Mouse (Mus musculus) kidney, adult 10 weeks (tissue): ENCODE results near the gene Vars. TPM values are rescaled to one million over a fixed set of nuclear protein-coding genes. Genes with fewer than 3 reads are reported as not detected.

ENCODE experiments used
- polyA plus RNA-seq: library from polyadenylated mRNA; stranded (reverse); fragments of 350-450 nt; fragmentation: Illumina TruSeq; extraction: RNeasy Lipid Tissue Mini Kit (QIAGEN cat#74804); gene quantifications from one replicate; pipeline ENCODE4 v1.2.3, GENCODE M21; 2014; ENCODE audit warnings: low read depth, low replicate concordance

The Vars gene
- 5.7 TPM for polyA plus RNA-seq

DNA sequence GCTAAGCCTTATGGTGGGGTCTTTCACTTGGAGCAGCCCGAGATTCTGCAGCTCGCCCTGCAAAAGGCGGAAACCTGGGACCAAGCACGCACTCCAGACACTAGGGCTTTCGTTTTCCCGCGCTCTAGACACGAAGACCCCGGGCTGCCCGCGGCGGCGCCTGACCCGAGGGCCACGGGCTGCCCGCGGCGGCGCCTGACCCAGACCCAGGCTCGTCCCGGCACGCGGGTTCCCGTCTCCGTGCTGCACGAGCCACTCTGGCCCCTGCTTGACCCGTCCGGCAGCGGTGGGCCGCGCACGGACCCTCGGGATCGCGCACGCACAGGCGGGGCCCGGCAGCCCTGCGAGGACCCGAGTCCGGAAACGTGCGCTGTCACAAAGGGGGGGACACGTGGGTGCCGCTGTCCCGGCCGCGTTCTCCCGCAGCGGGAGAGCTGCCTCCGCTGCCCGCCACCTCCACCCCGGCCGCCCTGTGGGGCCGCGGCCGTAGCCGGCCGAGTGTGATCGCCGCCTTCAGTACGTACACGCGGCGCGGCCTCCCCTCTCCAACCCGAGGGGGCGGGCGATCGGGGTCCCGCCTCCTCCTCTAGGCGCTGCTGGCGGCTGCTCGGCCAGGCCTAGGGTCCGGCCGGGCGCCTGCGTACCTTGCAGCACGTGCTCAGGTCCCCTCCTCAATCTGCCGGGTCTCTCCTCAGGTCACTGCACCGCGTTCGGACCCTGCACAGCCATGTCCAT is at the start of gene Vars:
Gene Vars (plus strand): TSS at position 271 of the 735 bp plus-strand sequence.

DNA sequence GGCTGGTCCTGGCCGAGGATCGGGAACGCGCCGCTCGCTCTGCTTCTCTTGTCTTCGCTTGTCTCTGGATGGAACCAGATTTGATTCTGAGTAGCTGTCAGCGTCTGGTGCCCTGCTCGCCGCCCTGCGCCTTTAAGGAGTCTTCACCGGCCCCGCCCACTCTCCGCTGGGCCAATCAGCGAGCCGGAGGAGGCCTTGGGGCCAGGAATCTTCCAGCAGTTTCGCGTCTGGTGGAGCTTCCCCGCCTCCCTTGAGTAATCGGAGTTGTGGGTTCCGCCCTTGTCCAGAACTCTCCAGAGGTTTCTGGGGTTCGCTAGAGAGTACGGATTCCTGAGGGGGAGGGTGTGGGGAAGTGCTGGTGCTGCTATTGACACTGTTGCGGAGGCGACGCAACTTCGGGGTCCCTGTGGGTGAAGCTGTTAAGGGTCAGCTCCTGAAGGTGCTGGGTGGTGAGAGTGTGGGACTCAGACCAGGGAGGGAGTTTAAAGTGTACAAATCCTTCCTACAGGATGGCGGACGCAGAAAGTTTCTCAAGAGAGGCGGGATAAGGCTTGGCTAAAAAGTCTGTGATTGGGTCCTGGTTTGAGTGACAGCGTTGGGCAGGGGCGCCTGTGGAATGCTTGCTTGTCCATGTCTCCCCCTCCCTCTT is 41.5 kb upstream of the Vars start, which contains the start of gene Hspa1b:
Gene Hspa1b (minus strand): TSS at position 109 of the 649 bp plus-strand sequence.

DNA sequence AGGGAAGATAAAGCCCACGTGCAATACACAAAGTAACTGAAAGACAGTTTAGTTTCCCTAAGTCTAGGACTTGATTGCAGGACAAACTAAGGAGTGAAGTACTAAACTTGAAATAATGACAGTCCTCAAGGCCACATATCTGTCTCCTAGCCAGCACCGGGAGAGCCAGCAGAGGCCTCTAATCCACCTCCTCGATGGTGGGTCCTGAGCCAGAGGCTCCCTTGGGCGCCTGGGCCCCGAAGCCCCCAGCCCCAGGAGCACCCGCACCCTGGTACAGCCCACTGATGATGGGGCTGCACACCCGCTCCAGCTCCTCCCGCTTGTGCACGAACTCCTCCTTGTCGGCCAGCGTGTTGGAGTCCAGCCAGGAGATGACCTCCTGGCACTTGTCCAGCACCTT is 31.0 kb upstream of the Vars start, which contains the start of gene Gm20481:
Gene Gm20481 (plus strand): TSS at position 91 of the 400 bp plus-strand sequence.

DNA sequence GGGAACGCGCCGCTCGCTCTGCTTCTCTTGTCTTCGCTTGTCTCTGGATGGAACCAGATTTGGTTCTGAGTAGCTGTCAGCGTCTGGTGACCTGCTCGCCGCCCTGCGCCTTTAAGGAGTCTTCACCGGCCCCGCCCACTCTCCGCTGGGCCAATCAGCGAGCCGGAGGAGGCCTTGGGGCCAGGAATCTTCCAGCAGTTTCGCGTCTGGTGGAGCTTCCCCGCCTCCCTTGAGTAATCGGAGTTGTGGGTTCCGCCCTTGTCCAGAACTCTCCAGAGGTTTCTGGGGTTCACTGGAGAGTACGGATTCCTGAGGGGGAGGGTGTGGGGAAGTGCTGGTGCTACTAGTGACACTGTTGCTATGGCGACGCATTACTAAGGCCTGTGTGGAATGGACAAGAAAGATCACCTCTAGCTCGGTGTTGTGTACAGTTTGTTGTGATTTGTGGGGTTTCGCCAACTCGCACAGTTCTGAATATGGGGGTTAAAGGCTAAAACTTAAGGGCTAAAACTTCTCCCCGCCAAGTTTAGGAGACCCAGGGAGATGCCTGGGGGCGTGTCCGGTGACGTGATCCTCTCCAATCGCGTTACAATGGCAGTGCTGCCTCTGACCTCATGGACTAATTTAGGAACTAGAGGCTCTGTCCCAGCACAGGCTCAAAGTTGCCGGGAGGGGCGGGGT is 28.6 kb upstream of the Vars start, which contains the start of the genes Hspa1a and Hspa1l:
Gene Hspa1a (minus strand): TSS at position 88 of the 681 bp plus-strand sequence.
Gene Hspa1l (plus strand): TSS at position 635 of the 681 bp plus-strand sequence.

DNA sequence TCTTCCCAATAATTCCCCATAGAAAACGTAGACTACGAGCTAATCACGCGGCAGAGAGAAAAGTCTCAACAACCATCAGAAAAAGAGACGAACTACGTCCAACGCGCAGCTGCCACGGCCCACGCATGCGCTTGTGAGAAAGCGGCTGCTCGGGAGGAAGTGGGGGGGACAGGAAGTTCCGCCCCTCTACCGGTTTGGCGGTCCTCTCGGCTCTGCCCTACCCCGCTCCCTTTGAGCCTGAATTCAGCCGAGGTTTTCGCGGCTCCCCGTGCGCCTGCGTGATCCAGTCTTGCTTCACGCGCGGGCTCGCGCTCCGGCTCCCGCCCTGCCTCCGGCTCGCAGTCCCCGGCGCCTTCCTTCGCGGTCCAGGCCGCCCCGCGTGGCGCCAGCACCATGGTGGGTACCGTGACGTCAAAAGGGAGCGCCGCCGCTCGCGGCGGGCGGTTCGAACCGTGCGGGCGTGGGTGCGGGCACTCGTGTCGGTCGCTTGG is 19.1 kb upstream of the Vars start, which contains the start of gene Lsm2:
Gene Lsm2 (plus strand): TSS at position 173 of the 491 bp plus-strand sequence.

DNA sequence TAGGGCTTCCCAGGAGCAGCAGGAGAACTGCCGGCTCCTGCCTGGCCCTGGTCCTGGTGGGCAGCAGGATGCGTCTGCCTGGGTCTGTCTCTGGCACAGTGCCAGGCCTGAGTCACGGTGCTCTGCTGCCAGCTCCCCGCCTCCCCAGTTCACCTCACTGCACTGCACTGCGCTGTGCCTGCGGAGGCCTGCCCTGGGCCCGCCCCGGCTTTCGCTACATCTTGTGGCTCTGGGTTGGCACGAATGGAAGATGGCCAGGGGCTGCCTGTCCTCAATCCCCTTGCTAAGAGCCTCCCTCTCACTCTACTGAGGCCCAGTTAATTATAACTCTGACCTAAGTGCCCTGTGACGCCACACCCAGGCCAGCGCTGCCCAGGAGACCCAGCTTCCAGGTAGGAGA is 15.6 kb downstream of the Vars start, which contains the start of gene Vwa7:
Gene Vwa7 (plus strand): TSS at position 204 of the 400 bp plus-strand sequence.

DNA sequence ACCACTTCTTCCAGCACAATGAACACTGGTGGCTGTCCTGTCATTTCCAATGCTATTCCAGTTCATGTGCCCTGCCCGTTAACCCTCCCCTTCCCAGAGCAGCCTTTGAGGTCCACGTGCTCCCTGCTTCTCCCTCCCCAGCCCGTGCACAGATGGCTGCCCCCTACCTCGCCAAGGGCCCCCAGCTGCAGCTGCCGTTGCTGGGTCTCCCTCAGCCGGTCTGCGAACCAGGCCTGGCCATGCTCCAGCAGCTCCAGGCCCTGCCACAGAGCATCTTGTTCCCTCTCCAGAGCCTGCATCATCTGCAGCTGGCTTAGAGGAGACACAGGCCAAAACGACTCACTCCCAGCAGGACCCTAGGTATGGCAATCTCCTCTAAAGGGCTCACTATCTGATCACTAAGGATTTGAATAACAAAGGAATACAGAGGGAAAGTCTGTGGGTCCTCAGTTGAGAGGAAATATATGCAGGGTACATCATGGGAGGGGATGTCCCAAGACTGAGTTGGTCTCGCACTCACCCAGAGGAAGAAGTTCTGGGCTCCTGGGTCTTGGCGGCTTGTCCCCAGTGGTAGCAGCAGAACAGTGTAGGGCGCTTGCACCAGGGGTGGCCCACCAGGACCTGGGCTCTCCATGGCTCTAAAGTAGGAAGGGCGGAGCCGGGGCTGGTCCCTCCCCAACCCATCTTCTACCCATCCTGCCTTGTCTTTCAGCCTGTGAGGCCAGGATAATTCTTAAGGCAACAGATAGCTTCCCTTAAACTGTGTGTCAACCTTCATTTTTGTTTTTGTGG is 26.7 kb downstream of the Vars start, which contains the start of gene Sapcd1:
Gene Sapcd1 (minus strand): TSS at position 740 of the 792 bp plus-strand sequence.

DNA sequence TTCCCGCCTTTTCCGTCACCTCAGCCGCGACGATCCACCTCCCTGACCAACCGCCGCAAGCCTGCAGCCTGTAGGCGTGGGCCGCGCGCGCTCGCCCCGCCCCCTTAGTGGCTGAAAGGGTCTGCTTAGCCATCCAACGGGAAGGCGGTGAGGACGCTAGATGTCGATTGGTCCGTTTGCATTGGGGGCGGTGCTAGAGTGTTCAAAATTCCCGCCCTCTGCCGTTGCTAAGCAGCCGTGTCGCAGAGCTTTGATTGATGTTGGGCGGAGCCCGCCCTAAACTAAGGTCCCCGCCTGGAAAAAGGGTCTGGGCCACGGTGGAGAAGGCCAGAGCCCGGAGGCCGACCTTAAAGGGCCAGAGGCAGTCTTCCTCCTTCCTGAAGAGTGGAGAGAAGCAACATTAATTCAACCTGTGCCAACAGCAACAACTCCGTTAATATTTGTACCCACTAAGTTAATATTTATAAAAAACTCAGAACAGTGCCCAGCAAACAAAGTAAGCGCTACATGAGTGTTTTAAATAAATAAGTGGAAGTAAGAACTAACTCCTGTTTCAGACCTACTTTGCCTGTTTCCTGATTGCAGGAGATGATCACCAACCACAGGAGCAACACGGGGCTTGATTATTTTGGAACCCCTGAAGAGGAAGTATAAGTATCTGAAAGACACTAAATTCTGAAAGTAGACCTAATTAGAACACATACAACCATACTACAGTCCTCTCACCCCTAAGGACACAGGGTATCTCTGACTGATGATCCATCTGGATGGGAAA is 46.1 kb downstream of the Vars start, which contains the start of gene Msh5:
Gene Msh5 (minus strand): TSS at position 65 of the 775 bp plus-strand sequence.

DNA sequence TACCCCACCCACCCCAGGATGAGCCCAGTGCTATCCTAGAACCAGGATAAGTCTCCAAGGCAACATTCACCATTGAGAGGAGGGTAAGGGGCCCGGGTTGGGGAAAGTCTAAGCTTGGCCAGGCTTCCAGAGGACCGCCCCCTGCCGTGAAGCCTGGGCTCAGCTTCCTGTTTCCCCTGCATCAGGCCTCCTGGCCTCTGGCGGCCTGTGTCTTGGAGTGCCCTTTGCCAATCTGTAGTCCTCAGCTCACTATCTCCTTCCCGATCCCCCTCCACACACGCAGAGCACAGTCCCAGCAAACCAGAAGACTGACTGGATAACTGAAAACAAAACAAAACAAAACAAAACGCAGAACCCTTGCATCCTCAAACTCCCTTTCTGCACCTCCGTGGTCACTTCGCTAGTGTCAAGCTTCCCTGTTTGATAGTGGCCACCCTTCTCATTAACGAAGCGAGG is 48.8 kb downstream of the Vars start, which contains the start of gene Clic1:
Gene Clic1 (plus strand): TSS at position 406 of the 456 bp plus-strand sequence.

DNA sequence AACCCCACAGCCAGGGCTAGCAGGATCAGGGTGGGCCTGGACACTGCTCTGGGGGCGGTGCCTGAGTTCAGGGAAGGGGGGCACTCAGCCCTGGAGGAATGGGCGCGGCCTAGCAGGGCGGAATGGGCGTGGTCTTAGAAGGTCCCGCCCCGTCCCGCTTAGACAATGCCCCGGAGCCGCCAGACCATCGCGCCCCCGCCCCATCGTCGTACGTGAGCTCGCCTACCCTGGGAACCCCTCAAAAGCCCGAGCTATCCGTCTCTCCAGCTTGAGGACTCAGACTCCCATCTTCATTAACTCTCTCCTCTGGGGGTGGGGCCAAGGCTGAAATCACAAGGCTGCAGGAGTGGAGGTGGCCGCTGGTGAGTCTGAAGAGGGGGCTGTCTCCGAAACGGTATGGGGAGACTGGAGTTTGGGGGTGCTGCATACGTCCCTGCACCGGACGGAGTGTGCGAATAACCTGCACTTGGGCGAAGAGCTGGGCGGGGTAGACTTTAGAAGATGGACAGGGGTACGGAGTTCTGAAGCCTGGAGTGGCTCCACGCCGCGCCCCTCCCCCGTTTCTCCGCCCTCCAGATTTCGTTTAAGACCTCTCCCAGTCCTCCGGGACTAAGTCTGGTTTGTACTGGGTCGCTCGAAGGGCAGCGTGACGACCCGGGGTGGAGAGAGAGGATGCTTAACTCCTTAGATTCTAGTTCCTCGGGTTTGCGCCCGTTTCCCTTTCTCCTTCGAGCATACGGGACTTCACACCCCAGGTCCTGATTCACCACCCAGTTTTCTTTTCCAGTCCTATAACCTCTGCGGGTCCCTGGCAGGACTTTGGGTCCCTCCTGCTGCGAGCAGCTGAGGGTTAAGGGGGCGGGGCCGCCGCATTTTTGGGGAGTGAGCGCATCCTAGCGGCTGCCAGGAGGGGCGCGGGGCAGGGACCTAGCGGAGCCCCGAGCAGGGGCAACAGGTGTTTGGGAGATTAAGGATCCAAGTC is 58.4 kb downstream of the Vars start, which contains the start of gene Ddah2:
Gene Ddah2 (plus strand): TSS at position 125 of the 982 bp plus-strand sequence.

DNA sequence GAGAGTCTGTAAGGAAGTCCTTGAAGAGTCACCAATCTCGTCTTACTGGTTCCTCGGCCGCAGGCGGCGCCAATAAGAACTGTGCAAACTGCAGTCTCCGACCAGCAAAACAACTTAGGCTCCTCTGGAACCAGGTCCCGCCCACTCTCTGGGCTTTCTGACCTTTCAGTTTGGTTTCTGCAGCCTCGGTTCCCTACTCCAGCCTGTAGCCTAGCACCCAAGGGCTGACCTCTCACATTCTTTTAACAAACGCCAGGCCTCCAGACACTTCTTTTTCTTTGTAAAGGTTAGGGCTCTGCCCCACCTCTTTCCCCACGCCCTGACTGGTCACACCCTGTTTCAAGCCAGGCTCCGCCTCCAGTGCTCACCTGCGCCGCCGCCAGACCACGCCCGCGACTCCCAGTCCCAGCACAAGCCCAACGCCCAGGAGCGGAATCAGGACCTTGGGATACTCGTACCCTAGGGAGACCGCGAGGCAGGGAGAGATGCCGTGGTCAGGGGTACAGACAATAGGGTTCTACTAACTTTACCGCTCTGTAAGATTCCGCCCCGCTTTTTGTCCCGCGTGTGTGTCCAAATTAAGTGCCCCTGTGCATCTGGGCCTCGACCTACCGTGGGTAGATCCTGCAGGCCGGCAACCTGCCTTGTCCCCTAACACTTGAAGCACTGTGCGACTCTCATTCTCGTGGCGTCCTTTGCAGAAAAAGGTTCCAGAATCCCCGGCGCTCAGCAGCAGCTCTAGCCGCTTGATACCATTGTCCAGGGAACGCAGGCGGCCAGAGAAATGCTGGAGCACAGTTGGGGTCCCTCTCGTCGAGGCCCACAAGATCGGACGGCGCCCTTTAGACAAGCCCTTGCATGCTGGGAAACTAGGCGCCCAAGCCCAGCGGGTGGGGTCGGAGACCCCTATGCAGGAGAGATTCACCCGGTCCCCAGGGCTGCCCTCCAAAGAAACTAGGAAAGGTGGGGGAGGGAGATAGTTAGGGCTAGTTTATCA is 64.5 kb downstream of the Vars start, which contains the start of gene Ly6g6c:
Gene Ly6g6c (plus strand): TSS at position 438 of the 997 bp plus-strand sequence.

Other genes with a start within 250 kb of the Vars start
- gene Cyp21a1, start 196.4 kb upstream of the Vars start, polyA plus RNA-seq: not detected
- gene Stk19, start 164.0 kb upstream of the Vars start, polyA plus RNA-seq: 2.6 TPM
- 3.0 TPM for gene Dxo, start 164.0 kb upstream of the Vars start, polyA plus RNA-seq
- 2.3 TPM for gene Skiv2l, start 150.8 kb upstream of the Vars start, polyA plus RNA-seq
- 1.4 TPM for gene Nelfe, start 150.6 kb upstream of the Vars start, polyA plus RNA-seq
- 38.0 TPM for gene Cfb, start 138.5 kb upstream of the Vars start, polyA plus RNA-seq
- 1.5 TPM for gene Zbtb12, start 121.5 kb upstream of the Vars start, polyA plus RNA-seq
- 16.3 TPM for gene Gm20547, start 118.9 kb upstream of the Vars start, polyA plus RNA-seq
- gene C2, start 102.7 kb upstream of the Vars start, polyA plus RNA-seq: 7.3 TPM
- gene Ehmt2, start 102.5 kb upstream of the Vars start, polyA plus RNA-seq: 7.7 TPM
- 8.2 TPM for gene Slc44a4, start 86.5 kb upstream of the Vars start, polyA plus RNA-seq
- gene Neu1, start 69.7 kb upstream of the Vars start, polyA plus RNA-seq: 25.6 TPM
- 17.9 TPM for gene Hspa1b, start 41.7 kb upstream of the Vars start, polyA plus RNA-seq
- not detected for gene Gm20481, start 31.1 kb upstream of the Vars start, polyA plus RNA-seq
- 8.4 TPM for gene Hspa1a, start 28.8 kb upstream of the Vars start, polyA plus RNA-seq
- gene Hspa1l, start 28.3 kb upstream of the Vars start, polyA plus RNA-seq: not detected
- gene Lsm2, start 19.1 kb upstream of the Vars start, polyA plus RNA-seq: 12.6 TPM
- not detected for gene Vwa7, start 15.6 kb downstream of the Vars start, polyA plus RNA-seq
- gene Sapcd1, start 27.0 kb downstream of the Vars start, polyA plus RNA-seq: not detected
- gene Msh5, start 45.8 kb downstream of the Vars start, polyA plus RNA-seq: 1.1 TPM
- 25.4 TPM for gene Clic1, start 49.0 kb downstream of the Vars start, polyA plus RNA-seq
- 0.97 TPM for gene Ddah2, start 58.0 kb downstream of the Vars start, polyA plus RNA-seq
- gene Ly6g6c, start 64.4 kb downstream of the Vars start, polyA plus RNA-seq: not detected
- gene Mpig6b, start 65.2 kb downstream of the Vars start, polyA plus RNA-seq: 1.1 TPM
- gene Ly6g6e, start 75.9 kb downstream of the Vars start, polyA plus RNA-seq: not detected
- not detected for gene Ly6g6d, start 77.1 kb downstream of the Vars start, polyA plus RNA-seq
- gene Ly6g6f, start 84.6 kb downstream of the Vars start, polyA plus RNA-seq: not detected
- gene Abhd16a, start 88.3 kb downstream of the Vars start, polyA plus RNA-seq: 7.6 TPM
- not detected for gene Ly6g5c, start 107.3 kb downstream of the Vars start, polyA plus RNA-seq
- gene Ly6g5b, start 114.4 kb downstream of the Vars start, polyA plus RNA-seq: not detected
- gene Gpank1, start 120.5 kb downstream of the Vars start, polyA plus RNA-seq: 0.85 TPM
- 187 TPM for gene Csnk2b, start 121.1 kb downstream of the Vars start, polyA plus RNA-seq
- 0.53 TPM for gene D17H6S53E, start 125.4 kb downstream of the Vars start, polyA plus RNA-seq
- gene Apom, start 131.1 kb downstream of the Vars start, polyA plus RNA-seq: 4.8 TPM
- gene Bag6, start 134.2 kb downstream of the Vars start, polyA plus RNA-seq: 3.9 TPM
- 2.1 TPM for gene Prrc2a, start 163.9 kb downstream of the Vars start, polyA plus RNA-seq
- 2.3 TPM for gene Aif1, start 175.1 kb downstream of the Vars start, polyA plus RNA-seq
- gene Lst1, start 187.5 kb downstream of the Vars start, polyA plus RNA-seq: not detected
- not detected for gene Ltb, start 193.5 kb downstream of the Vars start, polyA plus RNA-seq
- gene Tnf, start 201.0 kb downstream of the Vars start, polyA plus RNA-seq: not detected
- gene Lta, start 204.4 kb downstream of the Vars start, polyA plus RNA-seq: not detected
- gene Gm16181, start 219.8 kb downstream of the Vars start, polyA plus RNA-seq: not detected
- 5.2 TPM for gene Atp6v1g2, start 232.7 kb downstream of the Vars start, polyA plus RNA-seq
- gene Nfkbil1, start 234.8 kb downstream of the Vars start, polyA plus RNA-seq: not detected
- gene Ddx39b, start 240.8 kb downstream of the Vars start, polyA plus RNA-seq: 4.9 TPM